Mouse (Mus musculus) right cerebral cortex, postnatal 25 days (tissue): Measurements from ENCODE around the gene Kcnh4.

Source experiments
- DNase-seq: peaks from one replicate; pipeline ENCODE4 v3.0.0; 2022

Kcnh4 gene

DNA sequence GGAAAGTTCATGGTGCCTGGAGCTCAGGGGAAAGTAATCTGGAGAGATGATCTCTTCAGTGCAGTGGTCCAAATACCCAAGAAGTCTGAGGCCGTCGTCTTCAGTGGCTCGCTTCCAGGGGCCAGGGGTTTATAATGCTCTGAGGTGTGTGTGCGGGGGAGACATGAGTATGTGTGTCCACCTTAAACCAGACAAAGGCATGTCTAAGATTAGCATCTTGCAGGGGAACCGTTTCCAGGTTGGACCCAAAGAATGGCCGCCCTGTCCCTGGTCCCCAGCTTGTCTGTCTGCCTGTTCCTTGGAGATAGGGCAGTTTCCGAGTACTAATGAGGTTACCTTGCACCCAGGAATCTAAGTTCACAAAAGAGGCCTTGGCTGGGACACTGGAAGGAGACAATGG lies 3.1 kb upstream of the Kcnh4 start, which contains the start of gene Hcrt:
Hcrt (minus strand) TSS at position 101 of the 400 bp plus-strand sequence.
- no peak for DNase-seq

DNA sequence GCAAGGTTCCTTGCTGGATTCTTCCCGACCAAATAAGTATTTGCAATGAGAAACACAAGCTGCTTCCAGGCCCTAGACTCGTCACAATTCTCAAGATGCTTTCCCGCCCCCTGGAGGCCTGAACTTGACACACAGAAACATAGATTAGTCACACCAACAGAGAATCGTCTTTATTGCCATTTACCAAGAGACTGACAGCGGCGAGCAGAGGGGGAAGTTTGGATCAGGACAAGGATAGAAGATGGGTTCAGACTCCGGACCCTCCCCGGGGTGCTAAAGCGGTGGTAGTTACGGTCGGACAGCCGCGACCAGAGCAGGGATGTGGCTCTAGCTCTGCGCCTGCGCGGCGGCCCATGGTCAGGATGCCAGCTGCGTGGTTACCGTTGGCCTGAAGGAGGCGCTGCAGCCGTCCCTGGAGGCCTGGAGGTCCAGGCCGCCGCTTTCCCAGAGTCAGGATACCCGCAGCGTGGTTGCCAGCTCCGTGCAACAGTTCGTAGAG lies 1.9 kb upstream of the Kcnh4 start:
- peak; percentile 89 for DNase-seq

DNA sequence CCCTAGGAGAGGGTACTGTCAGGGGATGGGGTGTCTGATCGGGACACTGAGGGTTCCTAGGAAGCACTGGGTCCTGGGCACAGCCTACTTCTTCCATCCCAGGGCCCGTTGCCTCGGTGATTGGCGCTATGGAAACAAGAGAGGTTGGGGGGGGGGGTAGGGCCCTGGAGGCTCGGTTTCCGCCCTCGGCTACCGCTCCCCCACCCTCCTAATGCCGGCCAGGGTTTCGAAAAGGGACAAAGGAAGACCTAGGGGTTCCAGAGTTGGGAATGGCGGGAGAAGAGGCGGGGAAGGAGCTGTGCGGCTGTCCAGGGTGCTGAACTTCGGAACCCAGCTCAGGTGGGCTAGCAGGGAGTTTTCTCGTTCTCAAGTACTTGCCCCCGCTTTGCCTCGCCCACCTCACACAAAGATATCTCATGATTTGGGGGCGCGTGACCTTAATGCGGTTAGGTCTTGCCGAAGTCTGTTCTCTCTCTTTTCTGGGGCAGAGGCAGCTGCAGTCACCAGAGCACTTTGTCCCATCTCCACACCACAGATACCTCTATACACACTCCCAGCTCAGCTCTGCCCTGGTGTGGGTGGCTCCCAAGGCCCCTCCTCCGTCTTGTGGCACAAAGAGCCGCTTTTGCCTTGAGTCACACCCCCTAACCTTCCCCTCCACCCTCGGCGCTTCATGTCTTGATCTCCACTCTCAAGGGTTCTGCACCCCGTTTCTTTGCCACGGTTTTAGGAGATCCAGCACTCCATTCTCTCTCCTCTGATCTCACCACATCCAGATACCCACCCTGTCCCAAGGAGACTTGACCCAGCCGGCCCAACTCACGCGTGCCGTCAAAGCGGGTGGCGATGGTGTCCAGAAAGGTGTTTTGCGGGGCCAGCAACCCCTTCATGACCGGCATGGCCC lies 783 bp downstream of the Kcnh4 start:
- peak; percentile 26 for DNase-seq

DNA sequence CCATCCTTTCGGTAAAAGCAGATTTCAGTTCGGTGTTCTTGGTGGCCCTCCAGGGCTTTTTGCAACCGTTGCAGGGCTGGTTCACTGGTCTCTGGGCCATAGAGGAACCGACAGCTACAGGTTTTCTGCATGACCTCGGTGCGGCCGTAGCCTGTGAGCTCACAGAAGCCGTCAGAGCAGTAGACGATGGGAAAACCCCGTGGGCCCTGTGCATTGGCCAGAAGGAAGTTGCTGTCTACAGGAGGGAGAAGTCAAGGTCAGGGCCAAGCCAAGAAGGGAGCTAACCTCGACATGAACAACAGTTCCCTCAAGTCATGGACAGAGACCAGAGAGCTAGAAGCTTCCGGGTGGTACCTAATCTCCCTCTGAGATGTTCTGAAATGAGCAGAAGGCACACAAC lies 2.2 kb downstream of the Kcnh4 start:
- DNase-seq: no peak

DNA sequence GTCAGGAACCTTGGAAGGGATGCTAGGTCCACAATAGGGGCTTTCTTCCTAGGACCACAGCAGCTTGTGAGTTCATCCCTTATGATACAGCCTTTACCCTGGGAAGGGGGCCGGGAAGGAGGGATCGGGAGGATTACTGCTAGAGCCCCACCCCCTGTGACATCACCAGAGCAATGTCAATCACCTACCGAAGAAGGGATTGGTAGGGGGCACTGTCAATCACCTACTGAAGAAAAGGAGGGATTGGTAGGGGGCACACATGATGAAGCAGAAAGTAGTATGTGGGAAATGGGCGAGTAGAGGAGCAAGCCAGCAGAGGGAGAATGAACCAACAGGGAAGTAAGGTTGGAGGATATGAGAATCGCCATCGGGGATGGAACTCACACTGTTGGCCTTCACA lies 3.3 kb downstream of the Kcnh4 start:
- no peak for DNase-seq

DNA sequence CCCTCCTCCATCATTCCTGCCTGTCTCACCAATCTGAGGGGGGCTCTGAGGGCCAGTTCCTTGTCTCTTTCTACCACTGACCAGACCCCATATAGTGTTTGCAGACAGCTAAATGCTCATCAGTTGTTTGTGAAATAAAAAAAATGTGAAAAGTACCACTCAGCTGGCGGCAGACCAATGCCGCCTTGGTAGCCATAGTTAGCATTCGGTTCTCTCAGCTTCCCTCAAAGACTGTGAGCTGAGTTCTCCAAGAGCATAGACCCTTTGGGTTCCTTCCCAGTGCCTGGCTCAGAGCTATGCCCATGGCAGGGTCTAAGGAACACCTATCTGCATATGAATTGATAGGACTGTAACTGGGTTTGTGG lies 5.1 kb downstream of the Kcnh4 start:
- DNase-seq: peak; percentile 45

DNA sequence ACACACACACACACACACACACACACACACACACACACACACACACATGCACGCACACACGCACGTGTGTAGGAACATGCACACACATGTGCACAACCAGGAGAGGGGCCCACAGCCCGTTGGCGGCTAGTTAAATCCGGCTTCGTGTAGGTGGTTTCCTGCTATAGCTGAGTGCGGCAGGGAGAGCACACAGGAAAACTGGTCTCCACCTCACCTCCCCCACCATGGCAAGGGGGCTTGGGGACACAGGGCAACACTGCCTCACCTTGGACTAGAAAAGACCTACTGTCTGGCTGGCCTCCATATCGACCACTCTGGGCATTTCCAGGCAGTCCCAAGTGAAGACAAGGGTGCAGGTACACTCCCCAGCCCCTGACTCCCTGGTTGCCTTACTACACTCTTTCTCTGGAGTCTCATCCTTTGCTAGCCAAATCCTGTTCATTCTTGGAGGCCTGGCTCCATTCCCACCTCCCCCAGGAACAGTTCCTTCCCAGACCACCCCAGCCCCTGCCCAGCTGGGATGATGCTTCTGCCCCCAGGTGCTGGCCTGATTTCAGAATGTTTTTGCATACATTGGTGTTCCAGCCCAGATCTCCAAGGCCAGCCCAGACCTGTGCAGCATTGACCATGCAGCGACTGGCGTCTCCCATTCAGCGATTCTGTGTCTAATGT lies 5.6 kb downstream of the Kcnh4 start:
- DNase-seq: peak; percentile 73

DNA sequence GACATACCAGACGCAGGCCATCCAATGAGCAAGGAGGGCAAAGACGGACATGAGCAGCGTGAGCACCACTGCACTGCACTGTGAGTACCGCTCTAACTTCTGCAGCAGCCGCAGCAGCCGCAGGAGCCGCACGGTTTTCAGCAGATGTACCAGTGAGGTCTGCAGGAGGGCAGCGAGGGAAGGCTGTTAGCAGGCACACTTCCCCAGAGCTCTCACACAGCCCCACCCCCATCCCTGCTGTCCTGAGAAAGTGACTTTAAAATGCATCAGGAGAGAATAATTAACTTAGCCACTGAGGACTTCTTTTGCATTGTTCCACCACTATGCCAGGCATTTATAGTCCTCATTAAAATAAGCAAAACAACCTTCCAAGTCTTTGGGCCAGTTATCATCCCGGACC lies 7.4 kb downstream of the Kcnh4 start:
- no peak for DNase-seq

DNA sequence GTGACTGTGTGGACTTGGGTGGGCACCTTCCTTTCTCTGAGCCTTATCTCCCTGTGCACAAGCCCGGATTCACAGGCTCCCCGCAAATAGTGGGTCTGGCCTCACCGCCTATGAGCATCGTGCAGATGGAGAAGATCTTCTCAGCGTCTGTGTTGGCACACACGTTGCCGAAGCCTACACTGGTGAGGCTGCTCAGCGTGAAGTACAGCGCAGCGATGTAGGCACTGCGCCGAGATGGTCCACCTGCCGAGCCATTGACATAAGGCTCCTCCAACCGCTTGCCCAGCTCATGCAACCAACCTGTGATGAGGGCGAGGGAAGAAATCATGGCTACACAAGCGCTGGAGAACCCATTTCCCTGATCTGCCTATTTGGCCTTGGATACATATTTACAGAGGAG lies 9.6 kb downstream of the Kcnh4 start:
- DNase-seq: peak; percentile 52

DNA sequence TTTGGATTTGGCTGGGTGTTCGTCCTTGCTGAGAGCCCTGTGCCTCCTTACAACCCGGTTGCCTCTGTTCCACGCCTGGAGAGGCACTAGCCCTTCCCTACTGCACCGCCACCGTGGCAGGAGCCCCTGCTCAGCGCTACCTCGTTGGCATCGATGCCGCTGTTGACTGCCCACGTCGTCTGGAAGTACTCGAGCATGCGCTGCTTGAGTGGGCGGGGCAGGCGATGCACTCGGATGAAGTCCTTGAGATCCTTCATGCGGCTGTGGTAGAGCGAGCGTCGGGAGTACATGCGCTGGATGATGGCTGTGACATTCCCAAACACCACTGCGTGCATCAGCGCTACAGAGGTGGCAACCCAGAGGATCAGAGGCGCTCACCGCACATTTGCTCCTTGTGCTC lies 10.3 kb downstream of the Kcnh4 start:
- DNase-seq: peak; percentile 47

DNA sequence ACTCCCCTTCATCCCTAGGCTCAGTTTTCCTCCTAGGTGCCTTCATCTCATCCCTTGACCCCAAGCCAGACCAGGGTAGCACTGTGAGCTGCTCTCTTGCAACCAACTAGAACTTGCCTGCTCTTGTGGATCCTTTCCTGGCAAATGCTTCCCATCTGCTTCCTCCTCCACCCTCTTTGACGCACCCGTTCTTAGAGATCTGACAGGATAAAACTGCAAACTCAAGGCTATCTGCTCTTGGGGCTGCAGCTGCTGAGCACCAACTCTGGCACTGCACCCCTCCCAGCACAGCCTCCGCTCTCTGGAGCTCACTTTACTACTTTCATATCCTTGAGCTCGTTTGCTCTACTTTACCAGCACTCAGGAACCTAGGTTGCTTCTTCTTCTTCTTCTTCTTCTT lies 11.1 kb downstream of the Kcnh4 start:
- DNase-seq: no peak

DNA sequence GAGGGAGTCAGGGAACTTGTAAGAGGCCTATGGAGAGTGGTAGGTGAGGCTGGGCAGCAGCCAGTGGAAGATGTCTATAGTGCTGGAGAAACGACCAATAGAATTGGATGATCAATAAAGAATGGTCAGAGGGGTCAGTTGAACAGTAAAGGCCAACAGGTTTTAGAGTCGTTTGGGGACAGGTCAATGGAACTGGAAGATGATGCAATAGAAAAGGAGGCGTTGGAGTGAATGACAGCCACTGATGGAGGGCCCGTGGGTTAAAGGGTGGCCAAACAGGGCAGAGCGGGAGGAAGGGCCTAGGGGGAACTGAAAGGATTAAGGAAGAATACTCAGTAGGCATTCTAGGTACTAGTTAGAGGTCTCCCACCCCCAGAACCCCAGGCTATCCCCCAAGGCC lies 12.6 kb downstream of the Kcnh4 start:
- no peak for DNase-seq

DNA sequence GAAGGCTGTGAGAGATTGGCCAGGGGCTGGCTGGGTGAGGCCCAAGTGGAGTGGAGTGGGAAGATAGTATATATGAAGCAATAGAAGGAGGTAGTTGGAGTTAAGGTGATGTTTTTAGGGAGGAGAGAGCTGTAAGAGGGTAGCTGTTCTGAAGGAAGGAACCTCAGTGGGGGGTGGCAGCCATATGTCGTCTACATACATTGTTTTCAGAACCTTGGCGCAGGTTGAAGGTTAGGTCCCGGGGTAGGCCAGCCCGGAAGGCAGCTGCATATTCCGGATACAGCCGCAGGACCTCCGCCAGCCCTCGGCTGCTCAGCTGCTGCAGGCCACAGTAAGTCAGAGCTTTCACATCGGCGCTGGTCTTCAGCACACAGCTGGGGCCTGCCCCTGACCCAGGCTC lies 13.2 kb downstream of the Kcnh4 start:
- DNase-seq: no peak

DNA sequence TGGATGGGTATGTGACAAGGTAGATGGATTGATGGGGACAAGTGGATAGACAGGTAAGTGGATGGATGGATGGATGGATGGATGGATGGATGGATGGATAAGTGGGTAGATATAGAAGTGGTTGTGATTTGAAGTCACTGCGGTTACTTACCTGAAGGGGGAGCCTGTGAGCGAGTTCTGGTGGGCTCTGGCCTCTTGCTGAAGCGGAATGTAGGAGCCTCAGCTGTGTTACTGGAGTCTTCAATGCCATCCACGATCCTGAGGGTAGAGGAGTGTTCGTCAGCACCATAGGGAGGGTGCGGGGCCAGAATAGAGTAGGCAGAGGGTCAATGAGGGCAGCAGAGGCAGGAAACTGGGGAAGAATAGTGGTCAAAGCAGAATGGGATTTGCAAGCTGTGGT lies 14.7 kb downstream of the Kcnh4 start:
- DNase-seq: peak; percentile 36

DNA sequence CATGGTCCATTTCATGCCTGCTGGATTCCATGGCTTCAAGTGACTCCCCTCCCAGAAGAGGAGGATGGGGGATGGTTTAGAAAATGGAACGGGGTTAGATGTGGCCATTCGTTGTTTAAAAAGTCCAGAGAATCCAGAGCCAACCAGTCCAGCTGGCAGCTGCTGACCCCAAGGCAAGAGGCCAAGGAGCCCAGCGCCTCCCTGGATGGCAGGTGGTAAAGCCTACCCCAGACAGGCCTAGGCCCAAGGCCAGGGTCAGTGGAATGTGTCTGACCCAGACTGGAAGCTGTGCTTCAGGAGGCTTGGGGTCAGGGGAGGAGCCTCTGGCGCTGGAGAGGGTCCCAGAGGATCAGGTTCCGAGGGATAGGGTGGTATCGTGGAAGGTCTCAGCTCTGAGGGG lies 18.4 kb downstream of the Kcnh4 start:
- DNase-seq: no peak

DNA sequence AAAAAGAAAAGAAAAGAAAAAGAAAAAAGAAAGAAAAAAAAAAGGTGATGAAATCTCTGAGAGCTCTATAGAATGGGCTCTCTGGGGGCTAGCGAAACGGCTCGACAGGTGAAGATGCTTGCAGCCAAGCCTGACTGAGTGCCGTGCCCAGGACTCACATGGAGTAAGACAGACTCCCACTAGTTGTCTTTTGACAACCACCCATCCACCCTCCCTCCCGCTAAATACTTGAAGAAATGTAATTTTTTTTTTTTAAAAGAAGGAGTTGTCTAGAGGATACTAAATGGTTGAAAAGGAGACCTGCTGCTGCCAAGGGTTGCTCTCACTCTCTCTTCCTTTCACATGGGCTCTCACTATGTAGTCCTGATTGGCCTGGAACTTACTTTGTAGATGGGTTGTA lies 21.0 kb downstream of the Kcnh4 start:
- DNase-seq: no peak

DNA sequence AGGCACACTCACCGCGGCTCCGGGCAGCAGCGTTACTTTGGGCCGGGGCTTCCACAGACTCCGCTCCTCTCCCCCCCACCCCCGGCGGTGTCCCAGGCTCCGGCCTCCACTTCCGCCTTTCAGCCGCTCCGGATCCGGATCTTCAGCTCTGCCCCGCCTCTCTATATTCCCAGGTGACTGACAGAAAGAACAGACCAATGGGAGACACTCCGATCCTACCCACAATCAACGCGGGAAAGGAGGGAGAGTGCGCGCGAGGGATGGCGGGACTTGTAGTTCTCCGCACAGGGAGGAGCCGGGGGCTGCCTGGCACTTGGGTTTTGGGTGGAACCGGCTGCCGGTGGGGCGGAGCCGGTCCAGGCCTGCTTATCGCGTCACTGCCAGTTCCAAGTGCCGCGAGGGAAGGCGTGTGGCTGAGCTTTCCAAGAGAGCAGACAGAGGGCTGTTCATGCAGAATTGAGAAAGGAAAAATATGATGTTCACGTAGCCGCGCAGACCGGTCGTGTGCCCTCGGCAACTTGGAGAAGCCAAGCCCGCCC lies 21.6 kb downstream of the Kcnh4 start, which contains the start of gene Rab5c:
Rab5c (minus strand) TSS at position 150 of the 539 bp plus-strand sequence.
- peak; percentile 99 for DNase-seq

DNA sequence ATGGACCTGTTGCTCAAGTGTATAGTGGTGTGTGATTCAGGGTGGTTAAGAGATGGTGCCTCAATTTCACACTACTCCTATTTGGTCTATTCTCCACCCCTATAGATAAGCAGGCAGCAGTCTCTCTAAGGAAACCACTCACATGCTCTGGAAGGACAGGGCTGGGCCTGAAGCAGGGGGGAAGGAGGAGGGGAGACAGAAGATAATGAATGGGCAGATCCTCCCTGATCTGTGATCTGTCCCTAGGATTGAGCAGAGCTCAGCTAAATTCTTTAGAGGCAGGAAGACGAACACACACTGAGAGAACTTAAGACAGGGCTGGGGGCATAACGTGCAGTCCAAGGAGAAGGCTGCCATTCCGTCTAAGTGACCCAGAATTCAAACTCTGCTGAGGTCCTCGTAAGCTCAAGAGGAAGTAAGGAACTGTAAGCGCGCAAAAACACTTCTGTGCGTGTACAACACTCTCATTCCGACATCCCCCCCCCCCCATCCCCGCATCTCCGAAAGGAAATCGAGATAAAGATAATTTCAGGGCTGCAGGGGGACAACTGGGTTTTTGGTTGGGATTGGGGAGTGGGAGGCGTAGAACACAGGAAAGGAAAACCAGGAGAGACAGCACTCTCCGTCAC lies 22.5 kb downstream of the Kcnh4 start:
- DNase-seq: no peak

DNA sequence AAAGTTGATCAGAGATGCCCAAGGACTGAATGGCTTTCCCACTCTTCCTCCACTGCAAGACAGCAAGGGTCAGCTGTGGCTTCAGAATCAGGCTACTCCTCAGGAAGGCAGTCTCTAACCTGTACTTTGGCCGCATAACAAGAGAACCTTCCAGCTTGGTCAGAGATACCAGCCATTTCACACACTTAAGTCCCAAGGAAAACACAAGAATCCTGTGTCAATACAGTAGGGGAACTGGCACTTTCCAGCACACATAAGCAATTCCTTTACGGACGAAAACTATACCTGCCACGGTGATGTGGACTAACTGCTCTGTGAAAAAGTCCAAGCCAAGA lies 23.0 kb downstream of the Kcnh4 start:
- DNase-seq: no peak

DNA sequence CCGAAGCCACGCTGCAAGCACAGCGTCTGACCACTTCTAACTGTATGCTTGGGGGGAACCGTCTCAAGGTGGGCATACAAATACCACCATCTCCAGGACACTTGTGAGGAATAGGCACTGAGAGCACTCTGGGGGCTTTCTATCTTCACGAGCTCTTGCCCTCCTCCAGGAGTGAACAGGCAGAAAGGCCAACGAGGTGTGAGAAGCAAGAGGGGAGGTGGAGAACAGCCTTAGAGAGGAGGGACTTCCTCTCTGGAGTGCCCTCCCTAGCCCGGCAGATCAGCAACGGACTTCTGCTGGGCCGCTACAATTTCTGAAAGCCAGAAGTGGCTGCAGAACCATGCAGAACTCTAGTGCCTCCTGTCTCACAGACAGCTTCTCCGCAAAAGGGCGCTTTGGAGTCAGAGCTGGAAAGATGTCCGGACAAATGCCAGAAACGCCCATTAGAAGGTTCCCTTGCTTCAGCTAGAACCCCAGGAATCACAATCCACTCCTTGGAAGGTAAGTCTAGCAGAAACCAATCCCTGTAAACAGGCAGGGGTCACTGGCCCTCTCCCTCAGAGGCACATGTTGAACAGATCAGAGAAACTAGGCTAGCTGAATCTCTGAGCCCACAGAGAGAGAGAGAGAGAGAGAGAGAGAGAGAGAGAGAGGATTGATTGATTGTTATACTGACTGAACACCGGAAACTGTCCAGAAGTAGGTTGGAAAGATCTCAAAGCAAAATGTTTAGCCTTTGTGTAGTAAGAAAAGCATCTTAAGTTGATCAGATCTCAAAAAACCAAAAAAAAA lies 23.6 kb downstream of the Kcnh4 start:
- DNase-seq: no peak

DNA sequence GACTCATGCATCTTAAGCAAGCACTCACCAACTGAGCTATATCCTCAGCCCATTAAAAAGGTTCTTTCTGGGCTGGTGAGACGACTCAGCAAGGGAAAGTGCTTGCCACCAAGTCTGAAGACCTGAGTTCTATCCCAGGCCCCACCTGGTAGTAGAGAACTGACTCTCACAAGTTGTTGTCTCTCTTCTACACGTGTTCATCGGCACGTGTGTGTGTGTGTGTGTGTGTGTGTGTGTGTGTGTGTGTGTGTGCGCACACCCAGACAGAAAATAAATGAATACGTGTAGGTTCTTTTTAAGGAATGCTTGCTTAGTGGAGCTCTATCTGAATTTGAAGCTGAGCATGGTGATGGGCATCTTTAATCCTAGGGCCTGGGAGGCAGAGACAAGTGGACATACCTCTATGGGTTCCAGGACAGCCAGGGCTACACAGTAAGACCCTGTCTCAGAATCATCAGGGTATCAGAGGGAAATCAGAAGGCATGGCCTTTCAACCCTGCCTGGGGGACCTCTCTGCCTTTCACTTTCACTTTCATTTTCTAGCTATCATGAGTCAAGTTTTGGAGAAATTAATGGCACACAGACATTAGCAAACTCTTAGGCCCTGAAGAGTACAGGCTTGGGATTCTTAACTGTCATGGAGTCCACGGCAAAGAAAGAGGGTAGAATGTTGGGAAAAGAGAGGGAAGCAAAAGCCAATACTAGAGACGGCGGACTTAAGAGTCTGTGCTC lies 24.4 kb downstream of the Kcnh4 start:
- DNase-seq: no peak
